Mouse (Mus musculus) lung, postnatal 0 days (tissue): Measurements from ENCODE around the gene Tprg. TPM values are rescaled to one million over a fixed set of nuclear protein-coding genes. Genes with fewer than 3 reads are reported as not detected.
A peak's percentile ranks its signal among the peaks of the same experiment; 100 is the strongest.

ENCODE experiments used
- ATAC-seq: fragments of 200-750 bp; cut with Nextera tagmentation; 2 replicates; pipeline ENCODE4 v1.8.0; 2017; ENCODE audit warnings: moderate library complexity
- DNase-seq: peaks from one replicate; pipeline ENCODE4 v3.0.0-alpha.2; 2016; ENCODE audit warnings: low spot score
- H3K27ac ChIP-seq: fragments of 300-500 bp; sonication (generic); 2 replicates; pipeline ENCODE4 v1.5.1; 2014; ENCODE audit warnings: antibody characterized with exemption, mild to moderate bottlenecking, low read length, mixed read lengths
- H3K27me3 ChIP-seq: fragments of 300-500 bp; sonication (generic); replicated peaks from 2 replicates; pipeline ENCODE4 v1.6.1; 2014; ENCODE audit warnings: low read length, mixed read lengths; ENCODE audit not compliant: insufficient read depth
- H3K36me3 ChIP-seq: fragments of 300-500 bp; sonication (generic); 2 replicates; pipeline ENCODE4 v1.6.1; 2014; ENCODE audit warnings: low read length, mixed read lengths; ENCODE audit not compliant: insufficient read depth
- H3K4me1 ChIP-seq: fragments of 300-500 bp; sonication (generic); 2 replicates; pipeline ENCODE4 v1.6.1; 2014; ENCODE audit warnings: antibody characterized with exemption, low read depth, low read length, mixed read lengths; ENCODE audit not compliant: insufficient read depth
- H3K4me2 ChIP-seq: fragments of 300-500 bp; sonication (generic); replicated peaks from 2 replicates; pipeline ENCODE4 v1.6.1; 2014; ENCODE audit warnings: low read depth, mild to moderate bottlenecking, low read length, moderate library complexity, mixed read lengths
- H3K4me3 ChIP-seq: fragments of 300-500 bp; sonication (generic); 2 replicates; pipeline ENCODE4 v1.5.1; 2014; ENCODE audit warnings: low read depth, low read length
- H3K9ac ChIP-seq: fragments of 300-500 bp; sonication (generic); replicated peaks from 2 replicates; pipeline ENCODE4 v1.6.1; 2014; ENCODE audit warnings: low read depth, mild to moderate bottlenecking
- H3K9me3 ChIP-seq: fragments of 300-500 bp; sonication (generic); 2 replicates; pipeline ENCODE4 v1.6.1; 2016; ENCODE audit warnings: low read length, mixed read lengths
- CTCF ChIP-seq: IDR thresholded peaks from 2 replicates; pipeline ENCODE4 v1.5.1; 2016; ENCODE audit warnings: antibody characterized with exemption, mild to moderate bottlenecking
- EP300 ChIP-seq: IDR thresholded peaks from 2 replicates; pipeline ENCODE4 v1.6.1; 2016; ENCODE audit warnings: antibody characterized with exemption, mild to moderate bottlenecking, control low read depth
- WGBS: fragments of 180-500 bp; shearing (Covaris S2); extraction: QIAGEN DNeasy Blood & Tissue Kit; methylation state at CpG from one replicate; pipeline ENCODE4 v1.1.7; 2014; 5-methylcytosine and 5-hydroxymethylcytosine counted together
- polyA plus RNA-seq: library from polyadenylated mRNA; unstranded; fragments of >200 nt; fragmentation: Nextera tagmentation; extraction: Ambion mirVana; gene quantifications from 2 replicates; pipeline ENCODE4 v1.2.1, GENCODE M21; 2015

The Tprg gene
- polyA plus RNA-seq, 1 experiment from 2014 or later, result 0.21 TPM

GRCm38 (mm10) chr16:25367834-25368233 is 81.2 kb downstream of the Tprg start:
- H3K4me3 ChIP-seq, result no peak overlapping the region
- TF ChIP-seq CTCF, result no peak
- TF ChIP-seq EP300, result peak; percentile 64
- DNase-seq, result no peak
- no peak overlapping the region for H3K27ac ChIP-seq
- WGBS, result 47% methylated on average over 7 of the region's 7 CpGs
- H3K9ac ChIP-seq, result no peak overlapping the region
- H3K27me3 ChIP-seq, result no peaks in the 10 kb centered on the region
- H3K4me1 ChIP-seq, result 0 out of 2 replicates have a peak, but pooled peaks cover 6% of the 10 kb centered on the region
- no peak overlapping the region for H3K4me2 ChIP-seq
- H3K9me3 ChIP-seq, result no peaks in the 10 kb centered on the region
- no peaks in the 10 kb centered on the region for H3K36me3 ChIP-seq
- peak; percentile 57; the same call in 1 of the 2 replicates for ATAC-seq

GRCm38 (mm10) chr16:25369984-25370412 is 83.4 kb downstream of the Tprg start:
- 30% methylated on average over 5 of the region's 5 CpGs for WGBS
- Histone ChIP-seq H3K27me3 (no peaks in the 10 kb centered on the region), H3K4me3 (no peak overlapping the region), H3K9ac (no peak overlapping the region), H3K9me3 (no peaks in the 10 kb centered on the region), H3K4me2 (no peak overlapping the region), H3K4me1 (0 out of 2 replicates have a peak, but pooled peaks cover 6% of the 10 kb centered on the region), H3K27ac (no peak overlapping the region), H3K36me3 (no peaks in the 10 kb centered on the region)
- ATAC-seq (no peak), DNase-seq (no peak)
- TF ChIP-seq EP300, result no peak
- TF ChIP-seq CTCF, result peak; percentile 40

- no peak for TF ChIP-seq EP300
- TF ChIP-seq CTCF, result no peak
- peak; percentile 17 for DNase-seq
Measured at GRCm38 (mm10) chr16:25374121-25374520, 87.5 kb downstream of the Tprg start.

GRCm38 (mm10) chr16:25374775-25375174 is 88.2 kb downstream of the Tprg start:
- DNase-seq (peak; percentile 56), ATAC-seq (no peak)
- H3K4me1 ChIP-seq, result no peaks in the 10 kb centered on the region; the same call in 1 of the 2 replicates
- H3K9me3 ChIP-seq, result no peaks in the 10 kb centered on the region
- no peak overlapping the region for H3K4me2 ChIP-seq
- no peak overlapping the region for H3K27ac ChIP-seq
- no peak for TF ChIP-seq EP300
- peak; percentile 67 for TF ChIP-seq CTCF
- no peak overlapping the region for H3K9ac ChIP-seq
- H3K4me3 ChIP-seq, result no peak overlapping the region
- no peaks in the 10 kb centered on the region for H3K27me3 ChIP-seq
- WGBS, result 58% methylated on average over 5 of the region's 5 CpGs
- no peaks in the 10 kb centered on the region for H3K36me3 ChIP-seq

More at GRCm38 (mm10) chr16:25374121-25374520, 87.5 kb downstream of the Tprg start:
- no peak overlapping the region for H3K4me3 ChIP-seq
- H3K9me3 ChIP-seq, result no peaks in the 10 kb centered on the region
- no peak overlapping the region for H3K9ac ChIP-seq
- ATAC-seq, result no peak
- no peaks in the 10 kb centered on the region for H3K27me3 ChIP-seq
- no peak overlapping the region for H3K4me2 ChIP-seq
- H3K27ac ChIP-seq, result no peak overlapping the region
- no peaks in the 10 kb centered on the region; the same call in 1 of the 2 replicates for H3K4me1 ChIP-seq
- 64% methylated on average over 4 of the region's 4 CpGs for WGBS
- H3K36me3 ChIP-seq, result no peaks in the 10 kb centered on the region

- DNase-seq, result peak; percentile 89
- H3K27ac ChIP-seq, result no peak overlapping the region
- WGBS, result 31% methylated on average over 14 of the region's 14 CpGs
Measured at GRCm38 (mm10) chr16:25376720-25377373, 90.2 kb downstream of the Tprg start.

GRCm38 (mm10) chr16:25377695-25378094 is 91.1 kb downstream of the Tprg start:
- Histone ChIP-seq H3K36me3 (no peaks in the 10 kb centered on the region), H3K9ac (no peak overlapping the region), H3K4me2 (no peak overlapping the region), H3K9me3 (no peaks in the 10 kb centered on the region), H3K4me3 (no peak overlapping the region), H3K27me3 (no peaks in the 10 kb centered on the region), H3K4me1 (no peaks in the 10 kb centered on the region; the same call in 1 of the 2 replicates), H3K27ac (no peak overlapping the region)
- ATAC-seq, result no peak
- no peak for DNase-seq
- TF ChIP-seq EP300, result no peak
- no peak for TF ChIP-seq CTCF
- 78% methylated on average over 4 of the region's 4 CpGs for WGBS

More at GRCm38 (mm10) chr16:25376720-25377373, 90.2 kb downstream of the Tprg start:
- Histone ChIP-seq H3K4me2 (peak overlapping the region; percentile 19; the same call in 1 of the 2 replicates), H3K4me3 (no peak overlapping the region), H3K36me3 (no peaks in the 10 kb centered on the region), H3K9me3 (no peaks in the 10 kb centered on the region), H3K4me1 (no peaks in the 10 kb centered on the region; the same call in 1 of the 2 replicates), H3K9ac (no peak overlapping the region), H3K27me3 (no peaks in the 10 kb centered on the region)
- peak; percentile 89 for TF ChIP-seq CTCF
- TF ChIP-seq EP300, result no peak
- peak; percentile 68 for ATAC-seq
